Mouse (Mus musculus) ES-Bruce4 (cell line): ENCODE data around the gene Gldn.

Experiments
- CTCF ChIP-seq: IDR thresholded peaks from one replicate; pipeline ENCODE4 v1.8.1; 2011; ENCODE audit warnings: low read depth, low read length
- EP300 ChIP-seq: IDR thresholded peaks from 2 replicates; pipeline ENCODE4 v1.6.1; 2011; ENCODE audit warnings: low read depth, low read length; ENCODE audit not compliant: insufficient read depth
- POLR2A ChIP-seq: IDR thresholded peaks from one replicate; pipeline ENCODE4 v1.8.1; 2011; ENCODE audit warnings: low read length; ENCODE audit not compliant: insufficient read depth

DNA sequence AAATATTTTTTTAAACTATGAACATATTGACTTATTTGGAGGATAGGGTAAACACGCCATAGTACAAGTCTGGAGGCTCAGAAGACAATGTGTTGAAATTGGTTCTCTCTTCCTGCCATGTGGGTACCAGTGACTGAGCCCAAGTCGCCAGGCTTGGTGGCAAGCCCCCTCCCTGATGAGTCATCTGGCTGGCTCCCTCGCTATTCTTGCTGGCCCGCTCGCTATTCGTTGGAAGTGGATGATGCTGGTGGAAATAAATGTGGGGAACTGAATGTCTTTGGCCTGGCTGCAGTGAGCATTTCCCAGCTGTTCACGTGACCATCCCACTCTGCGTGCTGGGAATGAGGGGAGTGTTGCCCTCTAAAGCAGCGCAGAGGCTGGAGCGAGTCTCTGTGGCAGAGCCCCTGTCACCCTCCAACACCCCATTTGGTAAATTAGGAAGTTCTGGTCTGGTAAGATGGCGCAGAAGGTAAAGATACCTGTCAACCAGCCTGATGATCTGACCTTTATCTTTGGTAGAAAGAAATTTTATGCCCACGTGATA, 7.2 kb upstream of the Gldn start:
- no peak for TF ChIP-seq CTCF
- TF ChIP-seq POLR2A = no peak
- no peak for TF ChIP-seq EP300
